Mouse (Mus musculus): ENCODE data around the gene Ybx3. TPM values are rescaled to one million over a fixed set of nuclear protein-coding genes. Genes with fewer than 3 reads are reported as not detected.
A peak's percentile ranks its signal among the peaks of the same experiment; 100 is the strongest.

Gene Ybx3
- 100 to 1,000 TPM; 101 to 110 TPM for total RNA-seq (2021)
- long read RNA-seq, transcript Ybx3-201 (10 exons, 1,853 nt) = major isoform, 75 of 159 reads
- long read RNA-seq, transcript Ybx3-202 (9 exons, 1,684 nt) = minor isoform, 42 of 159 reads
- long read RNA-seq, partial matches to known transcripts = 0 of 159 reads
- long read RNA-seq, other reads (novel, unspliced or antisense) = 41 of 159 reads

DNA sequence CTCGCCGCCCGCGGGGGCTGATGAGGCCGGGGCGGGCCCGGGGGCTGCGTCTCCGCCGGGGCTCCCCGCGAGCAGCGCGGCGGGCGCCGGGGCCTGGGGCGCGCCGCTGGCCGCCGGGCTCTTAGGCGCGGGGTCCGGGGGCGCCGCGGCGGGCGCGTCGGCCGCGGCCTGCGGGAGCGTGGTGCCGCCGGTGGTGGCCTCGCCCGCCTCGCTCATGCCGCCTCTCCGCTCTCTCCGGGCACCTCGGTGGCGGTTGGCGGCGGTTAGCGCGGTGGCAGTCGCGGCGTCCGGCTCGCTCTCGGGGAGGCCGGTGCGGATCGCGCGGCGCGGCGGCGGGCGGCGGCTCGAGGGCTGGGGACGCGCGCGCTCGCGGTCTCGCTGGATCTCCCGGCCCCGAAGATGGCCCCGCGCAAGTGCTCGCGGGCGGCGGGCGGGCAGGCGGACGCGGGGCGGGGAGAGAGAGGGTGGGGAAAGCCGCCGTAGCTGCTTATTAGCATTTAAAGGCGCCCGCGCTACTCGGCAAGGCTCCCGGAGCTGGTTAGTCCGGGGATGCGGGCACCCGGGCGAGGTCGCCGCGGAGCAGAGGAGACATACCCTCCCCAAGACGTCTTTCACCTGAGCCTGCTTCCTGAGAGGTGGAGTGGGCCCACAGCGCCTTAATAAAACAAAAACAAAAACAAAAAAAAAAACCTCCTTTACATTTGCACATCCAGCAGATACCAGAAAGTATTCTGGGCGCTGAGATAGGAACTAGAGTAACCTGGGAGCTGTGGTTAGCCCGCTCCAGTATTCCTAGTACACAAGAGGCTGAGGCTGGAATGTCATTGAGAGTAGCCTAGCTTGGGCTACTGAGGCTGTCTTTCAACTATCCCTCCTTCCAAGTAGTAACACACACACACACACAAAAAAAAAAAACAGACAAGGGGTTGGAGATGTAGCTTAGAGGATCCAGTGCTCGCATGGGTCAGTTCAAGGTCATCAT lies at the start of gene Ybx3:
Gene Ybx3 (minus strand): TSS at position 437 of the 982 bp plus-strand sequence.
- DNase-seq (ENCODE audit: low spot score in 2 of 2) = peak; percentile 79 to 88

DNA sequence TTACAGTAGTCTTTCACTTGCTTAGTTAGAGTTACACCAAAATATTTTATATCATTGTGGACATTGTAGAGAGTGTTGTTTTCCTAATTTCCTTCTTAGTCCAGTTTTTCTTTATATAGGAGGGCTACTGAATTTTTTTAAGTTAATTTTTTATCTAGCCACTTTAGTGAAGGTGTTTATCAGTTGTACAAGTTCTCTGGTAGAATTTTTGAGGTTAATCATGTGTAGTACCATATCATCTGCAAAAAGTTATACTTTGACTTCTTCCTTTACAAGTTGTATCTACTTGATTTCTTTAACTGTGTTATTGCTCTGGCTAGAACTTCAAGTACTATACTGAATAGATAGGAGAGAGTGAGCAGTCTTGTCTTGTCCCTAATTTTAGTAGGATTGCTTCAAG lies 48.4 kb upstream of the Ybx3 start:
- DNase-seq (ENCODE audit: low spot score in 2 of 2) = no peak

DNA sequence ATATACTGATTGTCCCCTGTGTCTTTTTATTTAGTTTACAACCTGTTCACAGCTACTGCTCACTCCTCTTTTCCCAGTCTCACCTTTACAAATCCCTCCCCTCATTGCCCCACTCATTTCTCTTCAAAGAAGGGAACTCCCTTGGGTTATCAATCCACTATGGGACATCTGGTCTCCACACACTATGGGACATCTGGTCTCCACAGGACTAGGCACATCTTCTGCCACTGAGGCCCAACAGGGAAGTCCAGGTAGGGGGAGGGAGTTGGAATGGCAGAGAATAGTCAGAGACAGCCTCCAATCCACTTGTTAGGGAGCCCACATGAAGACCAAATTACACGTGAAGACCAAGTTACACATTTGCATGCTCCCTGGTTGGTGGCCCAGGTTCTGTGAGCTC lies 45.8 kb upstream of the Ybx3 start:
- DNase-seq (ENCODE audit: low spot score in 2 of 2) = no peak

DNA sequence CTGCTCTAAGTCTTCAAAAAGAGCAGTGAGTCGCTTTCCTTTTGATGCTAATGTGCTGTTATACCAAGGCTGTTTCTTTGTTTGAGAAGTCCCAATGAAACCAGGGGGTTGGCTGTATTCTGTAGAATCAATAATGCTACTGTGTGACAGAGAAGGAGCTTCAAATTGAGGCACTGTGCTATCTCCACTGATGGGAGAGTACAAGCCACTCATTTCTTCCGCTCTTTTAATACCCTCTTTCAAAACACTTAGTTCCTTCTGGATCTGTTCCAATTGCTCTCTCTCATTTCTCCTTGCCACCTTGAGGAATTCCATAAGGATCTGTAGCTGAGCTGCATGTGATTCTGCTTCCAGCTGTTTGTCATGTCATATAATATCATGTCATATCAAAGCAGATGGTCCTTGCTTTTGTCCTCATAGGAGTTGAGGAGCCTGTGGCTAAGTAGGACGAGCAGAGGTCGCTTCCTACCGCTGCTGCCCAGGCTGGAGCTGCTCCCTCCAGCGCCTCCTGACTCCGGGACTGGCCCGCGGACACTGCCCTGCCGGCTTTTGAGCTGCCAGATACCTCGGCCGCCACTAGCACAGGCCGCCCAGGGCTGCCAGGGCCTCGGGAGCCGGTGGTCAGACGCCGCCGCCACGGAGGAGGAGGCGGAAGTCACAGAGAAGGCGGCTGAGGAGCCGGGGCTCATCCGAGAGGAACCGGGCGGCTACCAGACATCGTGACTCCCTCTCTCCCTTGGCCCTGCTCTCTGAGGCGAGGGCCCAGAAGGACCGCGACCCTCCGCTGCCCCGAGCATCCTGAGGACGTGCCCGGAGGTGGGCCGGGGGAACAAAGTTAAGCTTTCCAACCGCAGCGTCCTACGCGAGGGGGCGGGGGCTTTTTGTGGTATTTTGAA lies 45.1 kb upstream of the Ybx3 start:
- peak in 1 of 2 experiments; percentile 18 for DNase-seq (ENCODE audit: low spot score in 2 of 2)

DNA sequence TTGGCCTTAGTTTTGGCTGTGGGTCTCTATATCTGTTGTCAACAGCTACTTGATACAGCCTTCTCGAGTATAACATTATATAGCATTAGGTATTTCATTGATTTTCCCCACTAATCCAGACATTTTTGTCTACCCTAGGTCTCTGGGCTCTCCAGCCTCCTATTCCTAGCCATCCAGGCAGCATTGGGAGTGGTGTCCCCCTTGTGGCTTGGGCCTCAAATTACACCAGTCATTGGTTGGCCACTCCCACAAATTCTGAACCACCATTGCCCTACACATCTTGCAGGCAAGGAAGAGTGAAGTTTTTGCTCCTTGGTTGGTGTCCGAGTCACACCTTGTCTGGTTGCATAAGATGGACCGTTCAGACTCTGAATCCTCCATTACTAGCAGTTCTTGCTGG lies 33.3 kb upstream of the Ybx3 start:
- peak in 1 of 2 experiments; percentile 18 for DNase-seq (ENCODE audit: low spot score in 2 of 2)

DNA sequence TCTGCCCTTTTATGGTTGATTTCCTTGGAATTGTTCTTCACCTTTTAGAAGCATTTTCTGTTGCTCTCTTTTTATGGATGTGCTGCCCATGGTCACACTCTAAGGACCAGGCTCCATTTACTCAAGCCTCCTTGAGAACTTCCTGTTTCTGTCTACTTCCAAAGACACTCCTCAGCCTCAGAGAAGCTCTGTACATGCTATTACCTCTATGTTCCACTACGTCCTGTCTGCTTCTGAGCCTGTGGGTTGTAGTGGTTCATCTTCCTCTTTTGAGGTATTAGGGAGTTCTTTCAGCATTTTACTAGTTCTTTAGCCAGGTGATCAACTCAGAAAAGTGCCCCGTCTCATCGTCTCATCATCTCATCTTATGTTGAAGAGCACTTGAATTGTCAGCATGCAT lies 31.3 kb upstream of the Ybx3 start:
- no peak for DNase-seq (ENCODE audit: low spot score in 2 of 2)

DNA sequence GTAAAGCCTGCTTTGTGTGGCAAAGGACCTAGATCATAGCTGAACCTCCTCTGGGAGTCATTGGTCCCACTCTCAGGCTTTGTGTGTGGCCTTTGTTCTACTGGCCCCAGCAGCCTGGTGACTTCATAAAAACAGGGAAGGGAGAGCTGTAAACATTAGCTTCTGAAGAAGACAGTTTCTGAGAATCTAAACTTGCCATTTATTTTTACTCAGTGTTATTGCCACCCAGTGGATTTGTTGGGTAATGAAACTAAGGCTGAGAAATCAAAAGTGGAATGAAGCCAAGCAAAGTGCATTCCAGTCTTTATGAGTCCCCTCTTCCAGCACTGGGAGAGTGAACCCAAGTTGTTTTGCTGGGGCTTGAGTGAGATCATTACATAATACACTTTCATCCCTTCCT lies 30.5 kb upstream of the Ybx3 start:
- DNase-seq (ENCODE audit: low spot score in 2 of 2) = peak; percentile 20

DNA sequence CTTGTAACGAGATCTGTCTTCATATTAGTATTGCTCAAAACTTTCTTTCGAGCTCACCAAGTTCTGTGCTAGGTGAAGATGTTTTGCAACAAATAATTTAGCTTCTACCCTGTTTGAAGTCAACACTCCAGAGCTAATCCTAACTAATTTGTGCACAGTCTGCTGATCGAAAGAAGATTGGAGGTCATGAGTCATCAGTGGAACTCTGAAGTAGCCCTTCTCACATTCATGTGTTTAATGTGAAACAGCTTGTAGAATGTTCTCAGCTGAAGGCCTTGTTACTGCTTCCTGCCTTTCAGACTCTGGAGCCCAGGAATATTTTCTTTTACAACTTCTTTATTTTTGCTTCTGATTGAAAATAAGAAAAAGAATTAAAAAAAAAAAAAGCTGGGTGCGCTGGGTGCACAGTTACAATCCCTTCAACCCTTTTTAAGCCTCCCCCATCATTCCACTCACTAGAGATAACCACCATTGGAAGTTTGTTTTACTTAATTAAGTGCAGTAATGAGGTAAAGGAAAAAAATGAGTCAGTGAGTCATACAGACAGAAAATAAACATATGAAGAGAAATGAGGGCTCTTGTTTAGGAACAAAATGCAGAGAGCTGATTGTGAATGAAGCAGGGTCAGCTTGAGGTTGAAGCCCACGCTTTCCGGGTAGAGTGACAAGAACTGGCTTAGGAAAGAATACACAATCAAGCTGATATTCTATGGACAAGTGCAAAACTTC lies 23.0 kb upstream of the Ybx3 start:
- no peak for DNase-seq (ENCODE audit: low spot score in 2 of 2)

DNA sequence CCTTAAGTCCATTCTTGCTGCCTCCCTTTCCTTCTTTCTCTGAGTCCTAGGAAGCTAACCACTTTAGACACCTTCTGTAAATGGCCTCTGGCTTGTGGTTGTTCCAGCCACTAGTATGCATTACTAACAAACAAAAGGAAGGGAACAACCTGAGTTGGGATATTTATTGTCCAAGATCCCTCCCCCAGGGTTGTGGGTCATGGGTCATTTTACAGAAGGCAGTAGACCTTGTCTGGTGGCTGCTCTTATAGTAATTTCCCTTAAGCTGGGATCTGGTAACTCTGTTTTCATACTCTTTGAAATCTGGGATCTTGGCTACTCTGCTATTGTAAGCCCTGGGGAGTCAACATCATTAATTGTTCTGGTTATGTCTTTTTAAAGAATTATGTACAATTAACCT lies 18.7 kb upstream of the Ybx3 start:
- DNase-seq (ENCODE audit: low spot score in 2 of 2) = no peak

DNA sequence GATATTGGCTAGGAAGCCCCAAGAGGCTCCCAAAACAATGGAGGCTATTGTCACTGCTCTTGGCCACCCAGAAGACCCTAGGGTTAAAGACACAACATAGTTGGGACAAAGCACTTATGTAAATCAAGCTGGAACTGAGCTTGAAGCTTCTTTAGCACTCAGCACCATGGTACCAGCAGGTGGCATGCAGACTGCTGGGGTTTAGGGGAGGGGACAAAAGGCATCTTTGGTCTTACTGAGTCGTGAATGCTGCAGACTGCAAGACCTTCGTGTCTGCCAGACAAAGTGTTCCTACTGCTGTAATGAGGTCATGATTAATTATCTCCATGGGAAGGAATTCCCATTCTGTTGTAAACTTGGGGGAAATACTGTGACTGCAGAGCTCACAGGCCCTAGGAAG lies 17.6 kb upstream of the Ybx3 start:
- no peak for DNase-seq (ENCODE audit: low spot score in 2 of 2)

DNA sequence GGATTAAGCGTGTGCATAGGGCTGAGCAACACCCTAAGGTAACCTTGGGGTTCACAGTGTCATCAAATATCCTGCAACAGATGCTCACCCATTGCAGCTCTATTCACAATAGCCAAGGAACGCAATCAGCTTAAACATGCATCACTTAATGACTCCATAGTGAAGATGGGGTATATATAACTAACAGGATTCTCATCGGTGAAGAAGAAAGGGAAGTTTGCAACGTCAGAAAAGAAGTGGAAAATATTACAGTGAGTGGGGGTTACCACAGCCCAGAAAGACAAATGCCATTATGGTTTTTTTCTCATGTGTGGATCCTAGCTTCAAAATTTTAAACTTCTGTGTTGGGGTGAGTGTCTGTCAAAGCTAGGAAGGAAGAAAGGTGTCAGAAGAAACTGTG lies 16.9 kb upstream of the Ybx3 start:
- no peak for DNase-seq (ENCODE audit: low spot score in 2 of 2)

DNA sequence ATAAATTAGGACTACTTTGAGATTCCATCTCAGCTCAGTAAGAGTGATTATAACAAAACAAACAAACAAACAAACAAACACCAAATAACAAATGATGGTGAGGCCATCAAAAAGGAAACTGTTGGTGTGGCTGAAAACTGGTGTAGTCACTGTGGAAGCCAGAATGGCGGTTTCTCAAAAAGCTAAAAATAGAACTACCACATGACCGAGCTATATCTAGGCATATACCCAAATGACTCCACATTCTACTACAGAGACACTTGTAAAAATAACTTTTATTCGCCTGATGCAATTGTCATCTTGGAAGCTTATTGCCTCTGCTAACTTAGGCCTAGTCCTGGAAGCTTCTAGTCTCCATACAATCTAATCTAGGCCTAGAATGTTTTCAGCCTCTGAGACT lies 16.0 kb upstream of the Ybx3 start:
- no peak for DNase-seq (ENCODE audit: low spot score in 2 of 2)

DNA sequence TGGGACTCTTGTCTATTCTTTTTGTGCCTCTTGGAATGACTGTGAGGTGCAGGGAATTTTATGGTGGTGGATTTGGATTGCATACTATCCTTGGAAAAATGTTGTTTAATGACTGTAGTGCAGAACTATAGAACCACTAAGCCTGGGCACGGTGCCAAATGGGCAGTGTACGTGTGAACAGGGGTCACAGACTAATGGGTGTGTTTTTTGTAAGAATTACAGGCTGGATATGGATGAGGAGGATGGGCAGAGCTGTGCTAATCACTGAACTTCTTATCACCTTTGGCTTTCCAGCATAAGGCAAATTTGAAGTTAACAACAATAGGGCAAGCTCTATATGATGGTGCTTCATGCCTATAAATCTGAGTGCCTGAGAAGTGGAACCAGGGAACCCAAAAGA lies 14.8 kb upstream of the Ybx3 start:
- no peak for DNase-seq (ENCODE audit: low spot score in 2 of 2)

DNA sequence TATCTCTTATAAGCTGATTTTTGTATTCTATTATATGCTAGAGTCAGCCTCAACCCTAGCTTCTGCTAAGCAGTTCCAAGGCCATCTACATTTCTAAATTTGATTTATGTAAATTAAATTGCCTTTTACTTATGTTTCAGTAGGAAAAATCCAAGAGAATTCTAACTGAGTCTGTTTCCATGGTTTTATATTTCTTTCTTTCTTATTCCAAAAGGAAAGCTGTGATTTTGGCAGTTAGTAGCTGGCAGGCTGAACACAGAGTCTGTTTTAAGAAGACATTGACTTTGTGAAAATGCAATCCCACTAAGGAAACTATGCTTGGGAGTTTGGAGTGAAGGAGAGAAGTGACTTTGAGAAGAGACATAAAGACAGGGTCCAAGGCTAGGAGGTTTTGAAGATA lies 14.3 kb upstream of the Ybx3 start:
- DNase-seq (ENCODE audit: low spot score in 2 of 2) = no peak

DNA sequence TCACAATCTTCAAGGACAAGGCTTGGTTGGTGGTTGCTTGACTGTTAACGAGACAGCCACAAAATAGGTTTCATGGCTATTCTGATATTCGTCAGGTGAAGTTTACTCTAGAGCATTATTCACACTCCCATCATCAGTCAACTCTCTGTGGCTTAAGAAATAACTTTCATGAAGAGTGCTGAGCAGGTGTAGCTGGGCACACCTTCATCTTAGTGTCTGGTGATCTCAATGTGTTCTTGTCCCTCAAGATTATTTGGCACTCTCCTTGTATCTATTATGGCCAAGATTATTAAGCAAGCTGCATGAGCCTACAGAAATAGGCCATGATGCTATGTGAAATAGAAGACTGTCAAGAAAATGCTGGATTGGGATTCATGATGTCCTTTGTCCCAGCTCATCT lies 13.0 kb upstream of the Ybx3 start:
- no peak for DNase-seq (ENCODE audit: low spot score in 2 of 2)

DNA sequence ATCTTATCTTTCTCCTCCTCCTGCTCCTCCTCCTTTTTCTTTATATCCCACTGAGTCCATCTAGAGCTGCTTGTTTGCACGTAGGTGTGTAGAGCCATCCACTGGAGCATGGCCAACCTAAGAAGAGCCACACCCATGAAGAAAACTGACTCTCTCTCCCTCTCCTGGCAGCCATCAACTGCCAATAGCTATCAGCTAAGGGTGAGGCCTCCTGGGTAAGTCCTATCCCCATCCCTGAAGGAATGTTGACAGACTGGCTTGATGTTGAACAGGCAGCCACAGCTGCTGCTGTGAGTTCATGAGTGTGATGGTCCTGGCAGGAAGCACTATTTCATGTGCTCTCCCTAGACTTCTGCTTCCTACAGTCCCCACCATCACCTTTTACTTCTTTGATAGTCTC lies 8.4 kb upstream of the Ybx3 start:
- no peak for DNase-seq (ENCODE audit: low spot score in 2 of 2)

DNA sequence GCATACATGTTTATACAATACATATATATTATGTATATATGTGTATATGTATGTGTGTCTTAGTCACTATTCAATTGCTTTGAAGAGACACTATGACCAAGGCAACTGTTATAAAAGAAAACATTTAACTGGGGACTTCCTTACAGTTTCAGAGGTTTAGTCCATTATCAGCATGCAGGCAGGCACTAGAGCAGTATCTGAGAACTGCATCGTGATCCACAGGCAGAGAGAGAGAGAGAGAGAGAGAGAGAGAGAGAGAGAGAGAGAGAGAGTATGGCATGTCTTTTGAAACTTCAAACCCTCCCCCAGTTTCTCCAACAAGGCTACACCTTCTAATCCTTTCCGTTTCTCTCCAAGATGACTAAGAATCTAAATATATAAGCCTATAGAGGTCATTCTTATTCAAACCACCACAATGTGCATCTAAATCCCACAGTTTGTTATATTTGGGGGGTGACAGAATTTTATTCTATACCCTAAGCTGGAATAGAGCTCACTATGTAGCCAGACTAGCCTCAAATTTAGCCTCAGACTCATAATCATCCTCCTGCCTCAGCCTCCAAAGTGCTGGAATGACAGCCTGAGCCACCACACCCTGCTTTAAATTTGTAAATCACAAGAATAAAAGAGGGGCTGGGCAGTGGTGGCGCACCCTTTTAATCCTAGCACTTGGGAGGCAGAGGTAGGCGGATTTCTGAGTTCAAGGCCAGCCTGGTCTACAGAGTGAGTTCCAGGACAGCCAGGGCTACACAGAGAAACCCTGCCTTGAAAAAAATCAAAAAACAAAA lies 5.8 kb upstream of the Ybx3 start:
- DNase-seq (ENCODE audit: low spot score in 2 of 2) = no peak

DNA sequence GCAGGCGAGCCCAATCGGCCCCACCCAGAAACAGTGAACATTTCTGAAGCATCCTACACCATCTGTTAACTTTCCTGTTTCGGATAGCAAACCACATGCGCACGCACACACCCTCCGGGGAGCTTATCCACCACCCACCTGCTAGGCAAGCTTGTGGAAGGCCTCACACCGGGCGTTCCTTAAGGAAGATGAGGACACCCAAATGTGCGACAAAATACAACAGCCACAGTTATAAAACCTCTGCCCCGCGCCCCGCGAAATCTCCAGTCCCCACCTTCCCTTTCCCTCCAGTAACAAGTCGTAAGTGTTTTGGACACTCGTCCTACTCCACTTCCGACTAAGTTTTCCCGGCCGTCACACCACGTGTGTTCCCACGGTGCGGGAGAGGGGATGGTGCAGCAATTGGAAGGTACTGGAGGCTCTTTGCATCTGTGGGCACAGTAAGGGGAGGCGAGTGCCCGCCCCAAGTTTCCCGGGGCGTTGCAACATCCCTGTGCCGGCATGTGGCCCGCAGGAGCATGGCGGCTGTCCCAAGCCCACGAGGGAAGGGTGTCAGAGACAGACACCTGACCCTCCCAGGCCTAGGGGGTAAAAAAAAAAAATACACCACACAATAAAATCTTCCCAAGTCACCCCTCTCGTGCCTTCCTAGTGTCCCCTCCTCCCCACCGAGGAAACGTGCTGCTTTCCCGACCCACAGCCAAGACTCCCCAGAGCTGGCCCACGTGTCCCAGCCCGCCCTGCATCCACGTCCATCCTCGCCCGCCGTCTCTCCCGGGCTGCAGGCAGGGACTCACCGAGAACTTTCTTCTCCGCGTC lies 846 bp downstream of the Ybx3 start:
- peak; percentile 56 to 66 for DNase-seq (ENCODE audit: low spot score in 2 of 2)

DNA sequence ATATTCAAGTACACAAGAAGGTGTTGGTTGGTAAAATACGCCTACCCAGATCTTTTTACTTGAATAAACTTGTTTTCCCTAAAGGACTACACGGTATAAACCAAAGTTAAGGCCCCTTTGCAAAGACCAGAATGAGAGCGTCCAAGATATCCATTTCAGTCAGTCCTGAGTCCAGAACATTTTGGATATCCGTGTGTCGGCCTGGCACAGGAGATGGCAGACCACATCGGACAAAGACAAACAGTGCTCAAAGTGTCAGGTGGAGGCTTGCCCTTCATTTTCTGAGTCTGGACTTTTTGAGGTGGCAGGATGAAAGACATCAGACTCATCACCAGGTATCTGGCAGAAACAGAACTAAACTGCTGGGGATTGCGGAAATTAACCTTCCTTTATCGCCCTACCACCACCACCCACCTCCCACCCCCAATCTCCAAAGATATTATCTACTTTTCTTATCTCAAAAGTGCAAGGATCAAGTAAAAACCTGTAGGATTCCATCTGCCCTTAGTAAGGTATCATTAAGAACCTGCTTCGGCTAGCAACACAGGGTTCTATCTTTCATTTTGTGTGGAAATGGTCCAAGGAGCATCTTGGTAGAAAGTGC lies 1.8 kb downstream of the Ybx3 start:
- no peak for DNase-seq (ENCODE audit: low spot score in 2 of 2)

Data from layer of hippocampus, postnatal 10 days (tissue).